Mouse (Mus musculus) hindbrain, embryonic 10.5 days (tissue): ENCODE results near the gene Mecom. TPM values are rescaled to one million over a fixed set of nuclear protein-coding genes. Genes with fewer than 3 reads are reported as not detected.
A peak's percentile ranks its signal among the peaks of the same experiment; 100 is the strongest.

Source experiments
- DNase-seq: peaks from one replicate; pipeline ENCODE4 v3.0.0-alpha.2; 2017; ENCODE audit warnings: low spot score
- H3K27ac ChIP-seq: fragments of 300-500 bp; sonication (generic); 2 replicates; pipeline ENCODE4 v1.5.1; 2016; ENCODE audit warnings: mild to moderate bottlenecking, moderate library complexity
- H3K27me3 ChIP-seq: fragments of 300-500 bp; sonication (generic); 2 replicates; pipeline ENCODE4 v1.6.1; 2016; ENCODE audit warnings: mild to moderate bottlenecking; ENCODE audit not compliant: poor library complexity, insufficient read depth, severe bottlenecking
- H3K36me3 ChIP-seq: fragments of 300-500 bp; sonication (generic); 2 replicates; pipeline ENCODE4 v1.6.1; 2016; ENCODE audit warnings: mild to moderate bottlenecking, moderate library complexity
- H3K4me1 ChIP-seq: fragments of 300-500 bp; sonication (generic); replicated peaks from 2 replicates; pipeline ENCODE4 v1.6.1; 2016; ENCODE audit warnings: mild to moderate bottlenecking
- H3K4me3 ChIP-seq: fragments of 300-500 bp; sonication (generic); 2 replicates; pipeline ENCODE4 v1.5.1; 2016; ENCODE audit warnings: mild to moderate bottlenecking, moderate library complexity
- H3K9me3 ChIP-seq: fragments of 300-500 bp; sonication (generic); 2 replicates; pipeline ENCODE4 v1.6.1; 2016; ENCODE audit warnings: mild to moderate bottlenecking, moderate library complexity
- WGBS: fragments of 180-500 bp; shearing (Covaris S2); methylation state at CpG from one replicate; pipeline ENCODE4 v1.1.7; 2016; 5-methylcytosine and 5-hydroxymethylcytosine counted together
- polyA plus RNA-seq: library from polyadenylated mRNA; unstranded; fragments of >200 nt; fragmentation: Nextera tagmentation; extraction: Ambion mirVana; gene quantifications from 2 replicates; pipeline ENCODE4 v1.2.1, GENCODE M21; 2016

Gene Mecom
- polyA plus RNA-seq, 1 experiment from 2014 or later, result 25.8 TPM

GRCm38 (mm10) chr3:30349279-30349678 is 198.5 kb downstream of the Mecom start:
- H3K36me3 ChIP-seq, result no peaks in the 10 kb centered on the region
- H3K27me3 ChIP-seq, result no peaks in the 10 kb centered on the region
- H3K4me3 ChIP-seq, result no peak overlapping the region
- no peak overlapping the region for H3K27ac ChIP-seq
- peaks cover 4% of the 10 kb centered on the region; the same call in 1 of the 2 replicates for H3K4me1 ChIP-seq
- WGBS, result 53% methylated on average over 7 of the region's 7 CpGs
- H3K9me3 ChIP-seq, result no peaks in the 10 kb centered on the region
- no peak for DNase-seq

- Histone ChIP-seq H3K27ac (no peak overlapping the region), H3K4me1 (no peaks in the 10 kb centered on the region), H3K27me3 (no peaks in the 10 kb centered on the region), H3K36me3 (no peaks in the 10 kb centered on the region), H3K4me3 (no peak overlapping the region), H3K9me3 (no peaks in the 10 kb centered on the region)
- 88% methylated on average over 4 of the region's 4 CpGs for WGBS
- DNase-seq, result no peak
These were observed 203.7 kb downstream of the Mecom start for GRCm38 (mm10) chr3:30344151-30344550.

DNA sequence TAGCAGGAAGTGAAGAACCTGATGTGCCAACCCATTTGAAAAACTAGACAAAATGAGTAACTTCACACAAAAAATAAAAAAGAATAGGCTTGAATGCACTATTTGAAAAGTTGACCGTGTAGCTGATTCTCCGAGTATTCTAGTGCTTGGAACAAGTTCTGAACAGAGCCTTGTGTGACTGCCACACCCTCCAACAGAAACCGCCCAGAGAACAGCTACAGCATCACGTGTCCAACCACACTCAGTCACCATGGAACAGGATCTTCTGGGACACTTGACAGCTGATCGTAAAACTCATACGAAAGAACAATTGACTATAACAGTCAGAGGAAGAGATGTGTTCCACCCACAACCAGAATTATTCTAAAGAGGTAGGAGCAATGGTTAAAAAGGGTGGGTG is 215.5 kb downstream of the Mecom start:
- H3K9me3 ChIP-seq, result no peaks in the 10 kb centered on the region
- no peak for DNase-seq
- no peaks in the 10 kb centered on the region for H3K4me1 ChIP-seq
- no peak overlapping the region for H3K27ac ChIP-seq
- WGBS, result 89% methylated on average over 6 of the region's 6 CpGs
- H3K36me3 ChIP-seq, result no peaks in the 10 kb centered on the region
- H3K27me3 ChIP-seq, result no peaks in the 10 kb centered on the region
- H3K4me3 ChIP-seq, result no peak overlapping the region

GRCm38 (mm10) chr3:30330476-30330875 is 217.3 kb downstream of the Mecom start:
- Histone ChIP-seq H3K36me3 (no peaks in the 10 kb centered on the region), H3K27ac (no peak overlapping the region), H3K27me3 (0 out of 2 replicates have a peak, but pooled peaks cover 2% of the 10 kb centered on the region), H3K9me3 (no peaks in the 10 kb centered on the region), H3K4me1 (no peaks in the 10 kb centered on the region), H3K4me3 (no peak overlapping the region)
- DNase-seq, result no peak
- 93% methylated on average over 3 of the region's 3 CpGs for WGBS

DNA sequence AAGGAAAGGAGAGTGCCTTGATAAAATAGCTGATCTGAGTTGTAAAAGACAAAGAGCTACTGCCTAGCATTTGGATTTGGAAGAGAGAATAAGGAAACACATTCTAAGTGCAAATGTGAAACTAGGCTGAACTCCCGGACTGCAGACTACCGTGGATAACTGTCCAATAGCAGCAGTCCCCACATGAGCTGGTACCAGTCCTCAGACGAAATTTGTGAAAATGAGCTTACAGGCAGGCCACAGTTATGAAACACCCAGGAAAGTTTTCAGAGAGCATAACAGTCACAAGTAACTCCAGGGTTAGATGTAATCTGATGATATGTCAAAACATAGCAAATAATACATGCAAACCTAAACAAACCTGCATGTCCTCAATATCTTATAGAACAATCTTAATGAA is 217.8 kb downstream of the Mecom start:
- H3K36me3 ChIP-seq, result no peaks in the 10 kb centered on the region
- WGBS, result 87% methylated on average over 3 of the region's 3 CpGs
- H3K4me1 ChIP-seq, result no peaks in the 10 kb centered on the region
- H3K4me3 ChIP-seq, result no peak overlapping the region
- H3K9me3 ChIP-seq, result no peaks in the 10 kb centered on the region
- H3K27ac ChIP-seq, result no peak overlapping the region
- 0 out of 2 replicates have a peak, but pooled peaks cover 2% of the 10 kb centered on the region for H3K27me3 ChIP-seq
- no peak for DNase-seq

DNA sequence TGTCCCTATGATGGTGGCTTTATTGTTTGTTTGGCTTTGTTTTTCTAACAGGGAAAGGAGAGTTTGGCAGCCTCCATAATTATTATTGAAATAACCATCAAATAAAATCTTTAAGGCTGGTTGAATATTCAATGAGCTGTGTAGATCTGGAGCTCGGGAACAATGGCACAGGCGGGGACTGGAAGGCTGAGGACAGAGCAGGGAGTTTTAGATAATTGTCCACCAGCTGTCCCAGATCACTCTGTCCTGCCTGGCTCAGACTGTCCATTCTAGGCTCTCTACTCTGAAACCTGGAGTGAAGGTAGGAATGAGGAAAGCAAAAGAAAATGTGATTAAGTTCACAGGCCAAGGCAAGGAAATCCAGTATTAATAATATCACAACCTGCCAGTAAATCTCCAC is 232.9 kb downstream of the Mecom start:
- WGBS, result 53% methylated on average over 2 of the region's 2 CpGs

DNA sequence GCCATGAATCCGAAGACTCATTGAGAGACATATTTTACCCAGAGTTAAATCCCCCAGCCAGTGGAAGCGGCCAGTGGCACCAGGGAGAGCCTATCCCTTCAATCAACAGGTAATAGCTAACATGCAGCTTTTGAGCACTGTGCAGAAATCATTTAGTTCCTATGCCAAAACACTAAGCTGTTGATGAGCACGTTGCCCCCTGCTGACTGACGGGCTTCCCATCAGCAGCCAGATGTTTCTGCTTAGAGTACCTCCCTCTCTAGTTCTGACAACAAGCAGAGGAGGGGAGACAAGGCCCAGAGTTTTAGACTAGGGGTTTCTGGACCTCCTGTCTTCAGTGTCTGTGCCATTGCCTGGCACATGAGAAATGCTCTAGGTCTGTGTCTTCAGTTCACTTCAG is 239.7 kb downstream of the Mecom start:
- DNase-seq, result peak; percentile 36
- WGBS, result 55% methylated on average over 4 of the region's 4 CpGs
- Histone ChIP-seq H3K27me3 (no peaks in the 10 kb centered on the region), H3K4me1 (0 out of 2 replicates have a peak, but pooled peaks cover 3% of the 10 kb centered on the region), H3K9me3 (no peaks in the 10 kb centered on the region), H3K27ac (no peak overlapping the region), H3K36me3 (no peaks in the 10 kb centered on the region), H3K4me3 (no peak overlapping the region)

More for the DNA sequence above, 232.9 kb downstream of the Mecom start:
- H3K9me3 ChIP-seq, result no peaks in the 10 kb centered on the region
- H3K4me3 ChIP-seq, result no peak overlapping the region
- no peak for DNase-seq
- no peak overlapping the region for H3K27ac ChIP-seq
- H3K36me3 ChIP-seq, result no peaks in the 10 kb centered on the region
- H3K4me1 ChIP-seq, result peaks cover 18% of the 10 kb centered on the region
- H3K27me3 ChIP-seq, result peaks cover 9% of the 10 kb centered on the region; the same call in 1 of the 2 replicates

DNA sequence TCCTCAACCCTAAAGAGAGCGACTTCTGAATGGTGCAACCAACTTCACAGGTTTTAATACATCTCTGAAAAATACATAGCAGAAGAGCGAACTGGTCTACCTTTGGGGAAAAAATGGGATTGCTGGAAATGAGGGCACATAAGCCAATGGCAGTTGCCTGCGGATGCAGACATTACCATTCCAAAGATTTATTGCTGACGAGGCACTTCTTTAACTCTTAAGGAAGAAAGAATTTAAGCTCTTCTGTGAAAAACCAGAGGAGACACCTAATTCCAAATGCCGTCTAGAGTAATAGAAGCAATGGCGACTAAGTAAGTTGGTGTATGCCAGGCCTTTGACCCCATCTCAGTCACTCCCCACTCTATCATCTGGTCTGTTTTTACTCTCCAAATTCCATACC is 240.2 kb downstream of the Mecom start:
- 84% methylated on average over 6 of the region's 6 CpGs for WGBS

GRCm38 (mm10) chr3:30306080-30306479 is 241.7 kb downstream of the Mecom start:
- H3K9me3 ChIP-seq, result no peaks in the 10 kb centered on the region
- H3K4me3 ChIP-seq, result no peak overlapping the region
- H3K4me1 ChIP-seq, result 0 out of 2 replicates have a peak, but pooled peaks cover 6% of the 10 kb centered on the region
- H3K27me3 ChIP-seq, result no peaks in the 10 kb centered on the region
- H3K36me3 ChIP-seq, result no peaks in the 10 kb centered on the region
- no peak for DNase-seq
- WGBS, result 69% methylated on average over 3 of the region's 3 CpGs
- H3K27ac ChIP-seq, result no peak overlapping the region

More for the DNA sequence above, 240.2 kb downstream of the Mecom start:
- Histone ChIP-seq H3K4me1 (0 out of 2 replicates have a peak, but pooled peaks cover 3% of the 10 kb centered on the region), H3K36me3 (no peaks in the 10 kb centered on the region), H3K4me3 (no peak overlapping the region), H3K27me3 (no peaks in the 10 kb centered on the region), H3K9me3 (no peaks in the 10 kb centered on the region), H3K27ac (no peak overlapping the region)
- DNase-seq, result no peak

DNA sequence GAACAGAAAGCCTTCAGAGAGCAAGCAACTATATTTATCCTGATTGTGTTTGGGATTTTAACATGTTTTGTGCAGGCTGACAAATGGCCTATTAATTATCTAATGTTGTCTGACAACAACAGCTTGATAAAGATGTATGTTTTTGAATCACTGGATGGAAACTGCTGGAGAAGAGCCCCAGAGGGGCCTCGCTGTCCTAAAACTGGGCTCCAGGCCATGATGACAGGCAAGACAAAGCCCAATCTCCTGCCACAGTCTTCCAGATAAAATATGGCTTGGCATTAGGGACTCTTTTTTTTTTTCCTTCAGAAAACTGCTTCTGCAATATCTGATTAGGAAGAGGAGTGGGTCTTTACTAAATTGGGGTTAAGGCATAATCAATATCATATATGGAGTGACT is 248.3 kb downstream of the Mecom start:
- Histone ChIP-seq H3K9me3 (no peaks in the 10 kb centered on the region), H3K4me3 (no peak overlapping the region), H3K36me3 (no peaks in the 10 kb centered on the region), H3K27me3 (no peaks in the 10 kb centered on the region), H3K4me1 (peaks cover 13% of the 10 kb centered on the region), H3K27ac (no peak overlapping the region)
- WGBS, result 70% methylated on average over 1 of the region's 1 CpGs
- DNase-seq, result no peak

GRCm38 (mm10) chr3:30294433-30294832 is 253.4 kb downstream of the Mecom start:
- Histone ChIP-seq H3K4me3 (no peak overlapping the region), H3K36me3 (no peaks in the 10 kb centered on the region), H3K27ac (no peak overlapping the region), H3K27me3 (no peaks in the 10 kb centered on the region), H3K4me1 (peaks cover 7% of the 10 kb centered on the region), H3K9me3 (no peaks in the 10 kb centered on the region)
- no peak for DNase-seq
- 90% methylated on average over 5 of the region's 5 CpGs for WGBS

DNA sequence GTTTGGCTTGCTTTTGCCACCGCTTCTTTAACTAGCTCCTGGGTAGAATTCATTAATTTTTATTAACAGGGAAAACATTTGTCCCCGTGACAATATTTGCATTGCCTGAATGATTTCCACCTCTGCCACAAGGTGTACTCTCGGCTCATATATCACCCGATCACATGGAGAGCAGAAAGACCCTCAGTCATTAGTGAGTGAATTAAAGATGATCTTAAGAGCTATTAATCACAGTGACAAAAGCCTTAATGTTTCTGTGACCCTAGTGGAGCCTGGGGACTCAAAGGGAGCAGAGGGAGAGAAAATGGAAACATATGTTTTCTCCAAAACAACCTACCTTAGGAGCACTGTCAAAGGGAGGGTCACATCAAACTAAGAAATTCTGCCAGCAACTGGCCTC is 261.3 kb downstream of the Mecom start:
- no peaks in the 10 kb centered on the region for H3K36me3 ChIP-seq
- H3K27ac ChIP-seq, result no peak overlapping the region
- no peaks in the 10 kb centered on the region for H3K9me3 ChIP-seq
- no peak overlapping the region for H3K4me3 ChIP-seq
- no peak for DNase-seq
- 52% methylated on average over 4 of the region's 4 CpGs for WGBS
- H3K4me1 ChIP-seq, result no peaks in the 10 kb centered on the region; the same call in 1 of the 2 replicates
- no peaks in the 10 kb centered on the region for H3K27me3 ChIP-seq

DNA sequence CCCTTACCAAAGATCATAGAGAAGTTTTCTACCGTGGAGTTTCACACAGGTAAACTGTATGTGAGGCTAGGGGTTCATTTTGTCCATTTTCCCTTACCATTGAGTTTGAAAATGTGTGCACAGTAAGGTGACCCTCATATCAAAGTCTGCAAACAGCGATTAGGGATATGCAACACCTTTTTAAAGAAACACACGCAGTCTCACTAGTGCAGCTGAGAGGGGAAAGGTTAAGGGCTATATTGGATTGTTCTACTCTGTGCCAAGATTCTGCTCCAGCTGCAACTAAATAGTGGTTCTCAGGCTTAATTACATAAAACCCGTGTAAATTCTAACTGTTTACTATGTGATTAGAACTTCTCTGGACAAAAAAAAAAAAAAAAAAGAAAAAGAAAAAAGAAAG is 263.7 kb downstream of the Mecom start:
- Histone ChIP-seq H3K4me1 (no peaks in the 10 kb centered on the region; the same call in 1 of the 2 replicates), H3K36me3 (no peaks in the 10 kb centered on the region), H3K27ac (no peak overlapping the region), H3K9me3 (no peaks in the 10 kb centered on the region), H3K27me3 (no peaks in the 10 kb centered on the region), H3K4me3 (no peak overlapping the region)
- no peak for DNase-seq
- 79% methylated on average over 4 of the region's 4 CpGs for WGBS

DNA sequence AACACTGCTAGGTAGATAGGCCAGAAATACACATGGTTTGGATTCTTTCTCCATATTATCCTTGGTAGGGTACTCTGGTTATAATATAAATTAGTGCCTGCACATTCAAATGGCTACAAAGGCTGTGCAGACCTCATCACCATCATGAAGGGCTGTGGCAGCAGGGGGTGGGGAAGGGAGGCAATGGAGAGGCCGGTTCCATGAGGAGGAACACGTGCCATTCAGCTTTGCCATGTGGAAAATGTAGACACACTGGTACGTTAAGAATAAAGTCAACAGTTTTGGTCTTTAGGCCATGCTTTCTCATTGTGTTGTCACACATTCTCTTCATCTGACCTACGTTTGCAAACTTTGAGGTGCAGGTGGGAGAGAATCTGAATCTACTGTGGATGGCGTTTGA is 264.2 kb downstream of the Mecom start:
- Histone ChIP-seq H3K27me3 (no peaks in the 10 kb centered on the region), H3K4me3 (no peak overlapping the region)
- WGBS, result 84% methylated on average over 5 of the region's 5 CpGs

More for the DNA sequence above, 264.2 kb downstream of the Mecom start:
- Histone ChIP-seq H3K9me3 (no peaks in the 10 kb centered on the region), H3K27ac (no peak overlapping the region), H3K4me1 (no peaks in the 10 kb centered on the region; the same call in 1 of the 2 replicates), H3K36me3 (no peaks in the 10 kb centered on the region)
- DNase-seq, result no peak
